Mouse (Mus musculus) kidney, adult 9 months (tissue): ENCODE results near the gene Nmral1.
"Not testable (repeated sequence)": the region's sequence is repeated elsewhere in the genome, so short reads cannot be mapped to it uniquely, and the experiment has no call there.

Experiments used
- DNase-seq: peaks from one replicate; pipeline ENCODE4 v3.0.0; 2022

Gene Nmral1

DNA sequence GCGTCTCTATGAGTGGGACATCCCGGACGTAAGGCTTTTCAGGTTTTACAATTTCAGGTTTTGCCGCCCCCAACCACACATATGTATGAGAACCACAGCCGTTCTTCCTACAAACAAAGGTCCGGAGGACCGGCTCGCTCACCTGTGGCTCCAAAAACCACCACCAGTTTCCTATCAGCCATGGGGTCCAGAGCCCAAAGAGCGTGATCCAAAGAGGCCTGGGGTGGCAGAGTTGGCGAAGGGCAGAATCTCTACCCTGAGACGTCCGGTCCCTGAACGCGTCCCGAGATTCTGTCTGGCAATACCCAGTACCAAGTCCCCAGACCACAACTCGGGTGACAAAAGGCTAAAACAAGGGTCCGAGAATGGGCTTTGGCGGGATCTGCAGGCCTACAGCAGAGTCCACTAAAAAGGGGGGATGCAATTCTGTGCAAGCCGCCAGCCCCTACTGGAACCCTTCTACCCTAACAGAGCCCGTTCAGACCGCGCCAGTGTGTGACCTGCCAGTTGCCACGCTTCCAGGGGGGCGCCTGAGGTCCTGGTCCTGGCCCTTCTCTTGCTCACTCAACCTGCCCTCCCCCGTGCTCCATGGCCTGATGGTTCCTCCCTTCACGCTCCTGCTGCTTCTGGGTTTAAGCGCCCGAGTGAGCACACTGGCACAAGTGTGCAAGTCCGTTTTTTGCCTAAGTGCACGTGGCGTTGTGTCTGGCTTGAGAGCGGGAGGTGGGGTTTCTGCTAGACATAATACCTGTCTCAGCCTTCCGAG is at the start of gene Nmral1:
Gene Nmral1, minus strand, starts transcription at position 604 of the 766 bp plus-strand sequence.
- DNase-seq, result peak; percentile 72

DNA sequence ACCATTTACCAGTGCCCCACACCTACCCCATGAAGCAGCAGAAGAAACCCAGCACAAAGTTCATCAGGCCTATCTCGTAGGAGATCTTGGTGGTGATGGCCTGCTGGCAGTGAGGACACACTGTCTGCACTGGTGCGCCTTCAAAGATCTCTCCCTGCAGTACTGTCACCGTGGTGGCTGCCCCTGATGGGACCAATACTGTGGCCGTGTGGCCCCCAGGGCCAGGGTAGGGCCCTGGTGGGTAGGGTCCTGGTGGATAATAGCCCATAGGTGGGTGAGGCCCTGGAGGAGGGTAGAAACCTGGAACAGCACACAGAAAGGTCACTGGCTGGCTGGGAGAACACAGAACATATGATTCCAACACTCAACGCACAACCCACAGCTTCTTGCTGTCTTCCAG is 49.6 kb upstream of the Nmral1 start:
- no peak for DNase-seq

DNA sequence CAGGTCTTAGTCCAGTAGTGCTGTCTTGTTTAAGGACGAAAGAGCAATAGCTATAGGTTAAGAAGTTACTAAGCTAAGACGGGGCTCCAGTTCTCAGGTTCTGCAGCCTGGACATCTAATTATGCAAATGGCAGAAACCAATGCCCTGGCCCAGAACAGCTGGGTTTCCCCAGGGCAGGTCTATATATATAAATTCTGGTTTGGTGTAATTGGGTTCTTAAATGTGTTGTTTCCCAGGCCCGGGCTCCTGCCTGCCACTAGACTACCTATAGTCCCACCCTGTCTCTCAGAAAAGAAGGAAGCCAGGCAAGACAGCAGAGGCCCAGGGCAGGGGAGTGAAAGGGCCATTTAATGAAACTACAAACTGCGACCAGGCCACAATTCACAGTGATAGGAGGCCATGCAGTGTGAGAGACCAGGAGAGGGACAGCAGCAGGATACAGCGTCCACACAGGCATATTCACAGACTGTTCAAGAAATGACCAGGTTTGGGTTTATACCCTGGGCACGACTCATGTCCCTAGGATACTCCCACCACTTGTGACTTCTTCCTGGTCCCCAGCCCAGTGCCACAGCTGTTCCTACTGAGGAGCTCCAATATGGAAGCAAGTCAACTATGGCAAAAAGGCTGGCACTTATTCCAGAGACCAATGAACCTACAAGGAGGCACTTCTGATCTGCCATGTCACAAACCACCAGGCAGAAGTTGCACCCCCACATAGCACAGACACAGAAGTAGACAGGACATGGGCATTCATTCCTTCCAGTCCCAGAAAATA is 48.0 kb upstream of the Nmral1 start:
- DNase-seq, result no peak

DNA sequence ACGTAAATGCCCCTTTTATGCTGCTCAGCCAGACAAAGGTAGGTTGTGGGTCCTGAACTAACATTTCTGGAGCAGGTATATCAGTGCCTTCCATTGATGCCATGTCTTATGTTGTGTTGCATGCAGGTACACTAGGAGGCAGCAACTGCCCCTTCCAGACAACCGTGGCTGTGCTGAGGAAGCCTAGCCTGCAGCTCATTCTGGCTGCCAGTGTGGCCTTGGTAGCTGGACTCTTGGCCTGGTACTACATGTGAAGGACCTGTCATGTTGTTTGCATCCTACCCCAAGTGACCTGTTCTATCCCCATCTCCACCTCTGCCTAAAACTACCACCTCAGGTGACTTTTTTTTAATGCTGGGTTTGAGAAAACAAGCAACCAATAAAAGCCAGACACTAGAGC is 46.7 kb upstream of the Nmral1 start:
- no peak for DNase-seq

DNA sequence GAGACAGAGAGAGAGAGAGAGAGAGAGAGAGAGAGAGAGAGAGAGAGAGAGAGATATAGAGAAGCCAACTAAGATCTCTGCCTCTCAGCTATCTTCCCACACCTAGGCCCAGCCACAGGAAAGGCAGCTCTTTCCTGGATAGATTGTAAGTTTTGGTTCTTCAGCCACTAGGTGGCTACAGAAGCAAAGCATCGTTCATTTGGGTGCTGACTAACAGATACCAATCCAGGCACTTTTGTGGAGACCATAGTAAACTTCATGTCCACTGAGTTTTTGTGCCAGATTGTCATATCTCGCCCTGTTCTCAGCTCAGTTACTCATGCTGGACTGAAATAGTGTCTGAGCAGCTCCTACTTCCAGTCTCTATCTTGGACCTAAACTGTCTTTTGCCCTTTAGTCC is 44.1 kb upstream of the Nmral1 start:
- DNase-seq, result peak; percentile 75

DNA sequence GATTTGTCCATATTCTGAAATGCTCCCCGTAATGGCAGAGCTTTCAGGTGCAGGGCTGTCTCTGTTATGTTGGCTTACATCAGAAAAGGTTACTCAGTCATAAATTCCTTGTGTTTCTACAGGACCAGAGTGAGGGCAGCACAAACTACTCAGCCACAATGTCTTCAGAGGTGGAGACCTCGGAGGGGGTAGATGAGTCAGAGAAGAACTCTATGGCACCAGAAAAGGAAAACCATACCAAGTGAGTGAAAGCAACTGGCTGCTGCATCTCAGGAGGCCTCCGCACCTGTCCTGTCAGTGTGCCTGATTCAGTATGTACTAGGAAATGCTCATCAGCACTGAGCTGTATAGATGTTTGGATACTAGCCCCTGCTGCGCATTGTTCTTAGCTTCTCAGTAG is 43.3 kb upstream of the Nmral1 start:
- no peak for DNase-seq

DNA sequence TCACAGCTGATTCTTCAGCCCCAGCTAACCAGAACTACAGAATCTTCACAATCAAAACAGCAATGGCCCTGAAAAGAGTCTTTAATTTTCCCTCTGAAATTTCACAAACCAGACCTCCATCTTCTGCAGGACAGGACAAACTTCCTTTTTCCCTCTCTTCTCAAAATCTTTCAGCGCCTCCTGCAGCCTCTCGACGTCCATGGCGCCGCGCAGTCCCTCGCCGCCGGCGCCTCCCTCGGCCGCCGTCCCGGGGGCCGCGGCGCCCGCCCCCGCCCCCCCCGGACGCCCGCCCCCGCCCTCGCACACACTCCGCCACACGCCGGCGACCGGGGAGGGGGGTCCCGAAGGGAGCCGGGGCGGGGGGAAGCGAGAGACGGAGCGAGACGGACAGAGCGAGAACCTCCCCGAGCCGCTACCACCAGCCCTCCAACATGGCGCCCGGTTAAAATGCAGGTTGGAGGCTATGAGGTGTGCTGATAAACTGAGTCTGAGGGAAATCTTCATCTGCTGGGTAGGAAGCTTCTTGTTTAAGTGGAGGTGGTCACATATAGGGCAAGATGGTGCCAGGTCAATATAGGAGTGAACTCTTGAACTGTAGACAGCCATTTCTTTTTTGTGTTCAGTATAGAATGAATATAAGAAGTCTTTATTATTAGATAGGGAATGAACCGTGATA is 37.6 kb upstream of the Nmral1 start:
- not testable (repeated sequence) for DNase-seq

DNA sequence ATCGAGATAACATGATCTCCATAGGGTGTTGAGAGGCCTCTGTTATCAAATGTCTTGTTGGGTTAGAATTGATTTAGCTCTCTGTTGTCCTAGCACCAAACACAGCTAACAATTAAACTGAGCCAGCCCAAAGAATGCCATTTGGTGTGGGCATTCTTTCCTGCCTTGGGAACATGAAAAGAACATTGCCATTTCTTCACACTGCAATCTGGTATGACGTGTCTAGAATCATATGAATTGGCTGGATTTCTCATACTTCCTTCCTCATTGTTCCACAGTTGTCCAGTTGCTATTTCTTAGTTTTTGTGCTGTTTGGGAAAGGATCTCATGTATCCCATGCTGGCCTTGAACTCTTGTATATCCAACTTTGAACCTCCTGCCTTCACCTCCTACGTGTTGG is 34.9 kb upstream of the Nmral1 start:
- DNase-seq, result no peak

DNA sequence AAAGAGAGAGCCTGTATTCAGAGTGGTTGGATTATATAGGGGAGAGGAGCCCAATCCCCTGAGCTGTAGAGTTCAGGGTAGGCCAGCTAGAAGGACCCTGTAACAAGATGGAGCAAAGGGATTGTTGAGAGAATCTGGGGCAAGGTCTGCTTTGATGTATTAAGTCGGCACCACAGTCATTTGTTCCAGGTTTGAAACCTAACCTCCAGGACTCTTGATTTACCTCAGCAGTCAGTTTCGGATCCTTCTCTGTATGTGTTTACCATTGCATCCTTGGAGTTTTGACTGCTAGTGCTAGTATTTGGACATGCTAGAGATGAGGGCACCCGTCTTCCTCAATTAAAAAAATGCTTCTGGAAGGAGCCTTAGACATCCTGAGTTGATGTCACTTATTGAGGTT is 33.0 kb upstream of the Nmral1 start:
- no peak for DNase-seq

DNA sequence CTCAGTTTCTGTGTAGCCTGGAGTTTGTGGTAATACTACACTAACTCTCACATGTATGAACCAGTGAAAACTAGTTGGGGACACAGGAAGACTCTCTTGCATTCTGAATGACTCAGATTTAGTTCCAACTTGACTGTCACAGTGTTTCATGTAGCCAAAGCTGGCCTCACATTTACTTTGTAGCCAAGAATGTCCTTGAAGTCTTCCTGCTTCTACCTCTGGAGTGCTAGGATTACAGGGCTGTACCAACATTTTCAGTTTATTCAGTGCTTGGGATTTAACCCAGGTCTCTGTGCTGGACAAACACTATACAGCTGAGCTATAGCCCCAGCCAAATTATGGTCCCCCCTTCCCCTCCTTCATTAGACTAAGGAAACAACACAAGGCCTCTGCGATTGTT is 23.0 kb upstream of the Nmral1 start:
- no peak for DNase-seq

DNA sequence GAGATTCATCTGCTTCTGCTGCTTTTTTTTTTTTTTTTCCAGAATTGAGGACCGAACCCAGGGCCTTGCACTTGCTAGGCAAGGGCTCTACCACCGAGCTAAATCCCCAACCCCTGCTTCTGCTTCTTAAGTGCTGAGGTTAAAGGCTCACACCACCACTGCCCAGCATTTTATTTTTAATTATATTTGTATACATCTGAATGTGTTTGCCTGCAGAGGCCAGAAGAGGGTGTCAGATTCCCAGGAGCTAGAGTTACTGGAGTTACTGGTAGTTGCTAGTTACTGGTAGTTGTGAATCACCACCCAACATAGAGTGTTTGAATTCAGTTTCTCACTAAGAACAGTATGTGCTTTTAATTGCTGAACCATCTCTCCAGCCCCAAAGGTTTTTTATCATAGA is 20.8 kb upstream of the Nmral1 start:
- DNase-seq, result no peak

DNA sequence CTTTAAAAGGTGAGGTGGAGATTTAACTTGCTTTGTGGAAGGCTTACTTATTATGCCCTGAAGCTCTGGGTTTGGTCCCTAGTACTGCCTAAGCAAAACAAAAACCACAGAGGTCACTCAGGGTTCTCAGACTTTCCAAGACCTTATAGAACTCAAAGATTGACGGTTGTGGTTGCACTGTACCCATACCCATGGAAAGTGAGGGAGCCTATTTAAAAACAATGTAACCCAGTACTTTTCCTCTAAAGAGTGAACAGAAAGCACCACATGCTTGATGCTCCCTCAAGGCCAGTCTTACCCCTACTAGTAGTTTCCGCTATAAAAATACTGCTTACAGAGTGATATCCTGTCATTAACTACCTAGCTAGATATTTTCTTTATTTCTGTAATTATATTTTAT is 17.1 kb upstream of the Nmral1 start:
- no peak for DNase-seq

DNA sequence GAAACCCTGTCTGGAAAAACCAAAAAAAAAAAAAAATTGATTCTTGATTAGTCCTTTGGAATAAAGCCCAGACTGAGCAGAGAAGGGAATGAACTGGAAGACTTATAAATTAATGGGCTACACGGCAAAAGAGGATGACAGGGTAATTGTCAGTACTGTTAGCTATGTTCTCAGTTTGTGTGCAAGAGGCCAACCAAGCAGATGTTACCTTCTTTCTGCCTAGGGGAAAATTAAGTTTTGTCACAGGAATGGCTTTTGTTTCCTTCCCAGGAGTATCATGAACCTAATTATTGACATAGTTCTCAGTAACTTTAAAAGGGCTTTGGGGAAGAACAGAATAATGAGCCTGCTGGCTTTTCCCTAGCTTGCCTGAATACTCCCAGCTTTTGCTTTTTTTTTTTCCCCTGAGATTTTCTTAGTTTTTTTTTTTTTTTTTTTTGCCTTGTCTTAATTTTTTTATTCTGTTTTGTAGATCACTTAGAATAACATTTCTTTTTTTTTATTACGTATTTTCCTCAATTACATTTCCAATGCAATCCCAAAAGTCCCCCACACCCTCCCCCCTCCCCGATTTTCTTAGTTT is 11.7 kb upstream of the Nmral1 start:
- no peak for DNase-seq

DNA sequence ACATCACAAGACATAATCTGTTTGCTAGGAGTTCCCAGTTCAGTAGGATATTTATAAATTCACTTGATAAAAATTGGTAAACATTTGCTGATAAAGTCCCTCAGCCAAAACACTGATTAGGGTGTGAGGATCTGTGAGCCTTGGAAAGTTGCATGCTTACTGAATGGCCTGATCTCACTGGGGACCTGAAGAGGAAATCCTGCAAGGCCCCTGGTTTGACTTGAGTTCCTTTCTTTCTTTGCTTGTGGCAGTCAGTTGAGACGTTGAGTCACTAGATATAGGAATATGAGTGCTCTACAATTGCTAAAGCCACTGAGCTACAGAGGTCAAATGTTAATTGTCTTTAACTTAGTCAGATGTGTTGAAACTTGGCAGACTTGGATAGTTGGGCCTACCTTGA is 8.8 kb upstream of the Nmral1 start:
- no peak for DNase-seq

DNA sequence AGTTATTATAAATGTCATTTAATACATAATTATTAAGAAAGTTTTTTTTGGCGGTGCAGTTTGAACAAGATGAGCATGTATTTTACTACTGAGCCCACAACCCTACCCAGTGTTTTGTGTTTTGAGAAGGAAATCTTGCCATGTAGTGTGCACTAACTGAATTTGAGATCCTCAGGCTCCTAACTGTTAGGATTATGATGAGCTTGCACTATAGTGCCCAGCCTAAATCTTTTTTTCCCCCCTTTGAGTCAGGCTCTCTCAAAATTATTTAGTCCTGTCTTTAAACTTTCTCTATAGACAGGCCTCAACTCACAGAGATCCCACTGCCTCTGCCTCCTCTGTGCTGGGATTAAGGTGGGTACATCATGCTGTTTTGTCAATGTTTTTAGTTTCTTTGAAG is 8.4 kb upstream of the Nmral1 start:
- no peak for DNase-seq

DNA sequence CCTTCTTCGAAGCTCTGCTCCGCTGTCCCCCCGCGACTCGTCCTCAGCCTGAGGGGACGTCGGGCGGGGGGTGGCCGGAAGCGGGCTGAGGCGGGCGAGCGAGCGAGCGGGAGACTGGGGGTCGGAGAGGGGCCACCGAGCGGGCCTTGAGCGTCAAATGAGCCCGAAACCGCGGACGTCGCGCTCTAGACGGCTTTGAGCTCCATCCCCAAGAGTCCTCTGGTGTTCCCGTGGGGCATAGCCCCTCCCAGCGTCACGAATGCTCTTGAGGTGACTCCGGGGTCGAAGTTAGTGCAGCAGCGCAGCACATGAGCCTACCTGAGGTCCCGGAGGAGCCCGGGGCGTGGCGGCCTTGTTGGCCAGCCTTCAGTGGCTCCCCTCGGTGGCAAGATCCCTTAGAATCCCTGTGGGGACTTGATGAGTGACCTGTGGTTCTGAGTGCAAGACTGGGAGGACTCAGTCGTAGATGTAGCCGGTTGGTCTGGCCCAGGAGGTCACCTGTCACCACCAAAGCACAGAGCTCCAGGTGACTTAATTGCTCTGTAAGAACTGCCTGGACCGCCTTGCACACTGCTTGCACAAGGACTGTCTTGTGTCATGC is 7.5 kb upstream of the Nmral1 start:
- DNase-seq, result peak; percentile 60

DNA sequence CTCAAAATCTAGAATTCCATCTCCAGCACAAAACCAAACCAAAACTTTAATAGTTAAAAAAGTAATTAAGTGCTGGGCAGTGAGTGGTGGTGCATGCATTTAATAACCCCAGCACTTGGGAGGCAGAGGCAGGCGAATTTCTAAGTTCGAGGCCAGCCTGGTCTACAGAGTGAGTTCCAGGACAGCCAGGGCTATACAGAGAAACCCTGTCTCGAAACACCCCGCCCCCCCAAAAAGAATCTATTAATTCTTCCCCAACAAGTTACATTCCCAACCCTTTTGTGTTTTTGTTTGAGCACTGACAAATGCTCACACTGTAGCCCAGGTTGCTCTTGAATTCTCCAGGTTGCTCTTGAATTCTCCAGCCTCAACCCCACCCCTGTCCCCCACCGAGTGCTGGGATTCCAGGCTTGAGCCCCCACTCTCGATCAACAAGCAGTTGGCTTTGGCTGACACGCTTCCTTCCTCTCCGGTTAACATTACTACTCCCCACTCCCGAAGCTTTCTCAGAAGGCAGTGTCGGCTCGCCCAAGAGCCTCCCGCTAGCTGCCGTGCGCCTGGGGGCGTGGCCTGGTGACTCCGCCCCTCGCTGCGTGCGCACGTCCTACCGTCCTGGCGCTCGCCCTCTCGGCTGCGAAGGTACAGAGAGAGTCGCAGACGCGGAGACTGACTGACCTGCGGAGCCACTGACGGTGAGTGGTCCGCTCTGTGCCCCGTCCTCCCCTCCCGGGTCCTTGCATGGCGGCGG is 6.8 kb upstream of the Nmral1 start, which contains the start of gene Hmox2:
Gene Hmox2, plus strand, starts transcription at position 582 of the 748 bp plus-strand sequence.
- peak; percentile 95 for DNase-seq

DNA sequence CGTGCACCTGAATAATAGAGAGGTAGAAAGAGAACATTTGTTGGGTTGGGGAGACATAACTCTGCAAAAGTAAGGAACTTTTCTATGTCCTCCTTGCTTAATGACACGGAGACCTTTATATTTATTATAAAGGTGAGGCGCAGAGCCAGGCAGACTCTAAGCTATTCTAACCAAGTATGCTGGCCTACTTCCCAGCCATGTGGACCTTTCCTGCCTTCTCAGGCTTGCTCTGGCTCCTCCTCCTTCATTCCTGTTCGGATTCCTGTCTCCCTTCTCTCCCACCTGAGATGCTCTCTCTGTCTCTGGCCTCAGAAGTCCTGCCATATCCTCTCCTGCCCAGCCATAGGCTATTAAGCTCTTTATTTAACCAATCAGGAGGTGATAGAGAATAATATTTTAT is 6.1 kb upstream of the Nmral1 start:
- peak; percentile 37 for DNase-seq

DNA sequence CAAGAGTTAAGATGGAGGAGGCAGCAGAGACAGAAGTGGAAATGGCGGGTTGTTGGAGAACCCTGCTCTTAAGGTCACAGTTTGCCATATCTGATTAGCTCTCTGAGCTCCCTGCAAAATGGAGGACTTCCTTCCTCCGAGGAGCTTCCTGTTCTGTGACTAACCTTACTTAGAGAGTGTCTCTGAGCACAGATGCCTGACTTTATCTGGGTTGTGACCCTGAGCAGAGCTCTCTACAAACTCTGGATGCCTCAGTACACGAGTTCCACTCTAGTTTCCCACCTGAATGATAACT is 3.7 kb upstream of the Nmral1 start:
- no peak for DNase-seq

DNA sequence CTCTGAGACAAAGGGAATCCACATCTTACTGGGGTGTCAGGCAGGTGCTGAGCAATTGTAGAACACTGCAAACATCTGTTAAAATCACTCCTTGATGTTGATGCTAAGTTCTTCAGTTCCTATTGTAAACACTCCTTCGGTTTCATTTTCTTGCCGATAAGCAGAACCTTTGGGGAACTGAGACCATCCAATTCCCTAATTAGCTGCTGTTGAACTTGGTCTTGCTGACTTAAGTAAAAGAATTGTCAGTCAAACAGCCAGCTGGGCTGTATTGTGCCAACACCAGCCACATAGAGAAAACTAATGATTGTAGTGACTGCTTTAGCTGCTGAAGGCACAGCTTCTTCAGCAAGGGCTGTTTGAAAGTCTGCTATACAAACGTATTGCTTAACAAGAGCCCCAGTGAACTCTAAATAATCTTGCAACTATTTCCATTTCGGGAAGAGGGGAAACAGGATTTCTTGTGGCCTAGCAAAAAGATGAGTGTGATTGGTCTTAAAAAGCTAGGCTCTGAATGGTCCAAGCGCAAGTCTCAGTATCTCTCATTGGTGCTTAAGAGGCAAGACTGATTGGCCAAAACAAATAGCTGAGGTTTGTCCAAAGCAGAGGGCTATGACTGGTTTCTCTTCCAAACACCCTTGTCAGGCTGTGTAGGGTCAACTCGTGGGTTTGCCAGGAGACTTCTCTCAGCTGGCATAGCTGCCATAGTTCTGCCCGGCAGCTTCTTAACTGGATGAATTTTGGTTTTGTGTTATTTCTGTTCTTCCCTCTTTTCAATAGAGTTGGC is 3.2 kb upstream of the Nmral1 start:
- no peak for DNase-seq

DNA sequence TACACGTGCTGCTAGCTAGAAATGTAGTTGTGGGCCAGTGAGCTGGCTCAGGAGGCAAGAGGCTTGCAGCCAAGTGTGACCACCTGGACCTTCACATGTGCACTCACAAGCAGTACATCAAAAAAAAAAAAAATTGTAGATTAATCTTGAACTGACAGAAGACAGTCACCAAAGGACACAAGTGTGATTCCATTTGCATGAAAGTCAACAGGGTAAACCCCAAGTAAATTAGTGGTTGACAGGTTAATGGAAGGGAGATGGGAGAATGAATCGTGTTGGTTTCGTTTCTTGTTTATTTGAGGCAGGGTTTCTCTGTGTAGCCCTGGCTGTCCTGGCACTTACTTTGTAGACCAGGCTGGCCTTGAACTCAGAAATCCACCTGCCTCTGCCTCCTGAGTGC is 1.3 kb downstream of the Nmral1 start:
- DNase-seq, result no peak
